Mouse (Mus musculus) thymus, adult 2 months (tissue): ENCODE results near the gene Zfp979. TPM values are rescaled to one million over a fixed set of nuclear protein-coding genes. Genes with fewer than 3 reads are reported as not detected.
"Not testable (repeated sequence)": the region's sequence is repeated elsewhere in the genome, so short reads cannot be mapped to it uniquely, and the experiment has no call there.

ENCODE experiments used
- DNase-seq: peaks from one replicate; pipeline ENCODE4 v3.0.0; 2021
- H3K27ac ChIP-seq: fragments of 200-500 bp; 2 replicates; pipeline ENCODE4 v1.5.1; 2012; ENCODE audit warnings: low read length, control low read depth; ENCODE audit not compliant: control insufficient read depth, insufficient read depth
- H3K27me3 ChIP-seq: fragments of 200-500 bp; 2 replicates; pipeline ENCODE4 v1.6.1; 2012; ENCODE audit warnings: mild to moderate bottlenecking, low read length, moderate library complexity, mixed read lengths; ENCODE audit not compliant: control insufficient read depth, insufficient read depth
- H3K36me3 ChIP-seq: fragments of 200-500 bp; 2 replicates; pipeline ENCODE4 v1.6.1; 2012; ENCODE audit warnings: mild to moderate bottlenecking, low read length, moderate library complexity; ENCODE audit not compliant: control insufficient read depth, insufficient read depth
- H3K4me1 ChIP-seq: fragments of 200-500 bp; replicated peaks from 2 replicates; pipeline ENCODE4 v1.6.1; 2012; ENCODE audit warnings: low read length; ENCODE audit not compliant: control insufficient read depth, insufficient read depth
- H3K4me3 ChIP-seq: fragments of 200-500 bp; 2 replicates; pipeline ENCODE4 v1.5.1; 2012; ENCODE audit warnings: mild to moderate bottlenecking, low read length, control low read depth, moderate library complexity; ENCODE audit not compliant: control insufficient read depth, insufficient read depth
- CTCF ChIP-seq: fragments of 200-500 bp; IDR thresholded peaks from 2 replicates; pipeline ENCODE4 v1.5.1; 2012; ENCODE audit warnings: mild to moderate bottlenecking, control low read depth, low read length, moderate library complexity, borderline replicate concordance; ENCODE audit not compliant: control insufficient read depth, poor library complexity, insufficient read depth; ENCODE audit errors: extremely low read depth
- POLR2A ChIP-seq: fragments of 200-500 bp; IDR thresholded peaks from 2 replicates; pipeline ENCODE4 v1.6.1; 2012; ENCODE audit warnings: mild to moderate bottlenecking, low read length, control low read depth, moderate library complexity; ENCODE audit not compliant: control insufficient read depth, poor library complexity, insufficient read depth; ENCODE audit errors: extremely low read depth
- WGBS: fragments of 180-500 bp; shearing (Covaris S2); methylation state at CpG from one replicate; pipeline ENCODE4 v1.1.7; 2018; 5-methylcytosine and 5-hydroxymethylcytosine counted together
- polyA plus RNA-seq: library from polyadenylated mRNA; depleted of rRNA; stranded (reverse); fragments of >200 nt; gene quantifications from 2 replicates; pipeline ENCODE4 v1.2.3, GENCODE M21; 2012; rRNA removed

Gene Zfp979
- polyA plus RNA-seq, result 0.05 TPM in 1 of 2 replicates, not detected in the other

DNA sequence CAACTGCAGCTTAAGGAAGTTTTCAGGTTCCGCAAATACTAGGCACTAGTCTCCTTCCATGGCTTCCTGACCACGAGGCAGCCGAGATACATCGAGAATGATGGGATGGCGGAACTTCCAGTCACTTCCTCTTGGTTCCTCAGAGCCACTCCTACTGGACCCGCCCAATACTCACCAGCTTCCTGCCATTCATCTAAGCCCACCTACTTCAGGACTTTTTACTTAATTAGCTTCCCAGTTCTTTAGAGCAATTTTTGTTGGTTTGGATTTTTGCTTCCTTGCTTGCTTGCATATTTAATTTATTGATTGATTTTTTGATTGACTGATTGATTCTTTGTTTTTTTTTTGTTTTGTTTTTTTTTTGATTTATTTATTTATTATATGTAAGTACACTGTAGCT lies at the start of gene Zfp979:
Gene Zfp979 (minus strand): TSS at position 101 of the 400 bp plus-strand sequence.
- DNase-seq, H3K4me3 ChIP-seq, H3K27ac ChIP-seq, H3K4me1 ChIP-seq, H3K36me3 ChIP-seq, H3K27me3 ChIP-seq: not testable (repeated sequence)
- WGBS, result no CpG with 5 or more reads among the region's 6 CpGs

DNA sequence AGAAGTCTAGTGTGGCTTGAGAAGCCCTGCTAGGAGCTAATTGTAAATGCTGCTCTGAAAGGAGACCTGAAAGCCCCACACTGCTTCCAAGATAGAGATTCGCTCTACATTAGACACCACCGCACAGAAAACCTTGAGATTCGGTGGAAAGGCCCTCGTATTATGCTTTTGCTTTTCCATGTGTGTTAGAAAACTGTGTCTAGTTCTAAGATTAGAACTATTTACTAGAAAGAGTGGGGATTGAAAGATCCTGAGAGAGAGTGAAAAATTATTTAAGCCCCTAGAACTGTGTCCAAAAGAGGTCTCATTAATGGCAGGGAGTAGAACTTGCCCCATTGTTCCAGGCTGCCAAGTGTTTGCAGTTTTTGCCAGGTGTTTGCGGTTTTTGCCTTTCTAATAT lies 12.9 kb upstream of the Zfp979 start:
- H3K36me3 ChIP-seq, H3K4me3 ChIP-seq, DNase-seq, H3K27me3 ChIP-seq, H3K4me1 ChIP-seq, H3K27ac ChIP-seq: not testable (repeated sequence)
- 95% methylated on average over 5 of the region's 5 CpGs for WGBS

DNA sequence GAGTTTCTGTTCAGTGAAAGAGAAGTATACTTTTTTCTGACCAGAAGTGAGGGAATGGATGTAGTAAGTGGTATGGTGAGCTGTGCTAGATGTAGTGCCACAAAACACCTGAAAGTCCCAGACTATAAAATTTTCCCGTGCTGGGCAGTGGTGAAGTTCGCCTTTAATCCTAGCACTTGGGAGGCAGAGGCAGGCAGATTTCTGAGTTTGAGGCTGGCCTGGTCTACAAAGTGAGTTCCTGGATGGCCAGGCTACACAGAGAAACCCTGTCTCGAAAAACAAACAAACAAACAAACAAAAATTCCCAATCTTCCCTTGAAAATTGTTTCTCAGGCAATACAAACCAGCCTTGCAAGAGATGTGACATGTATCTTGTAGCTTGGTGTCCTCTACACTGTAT lies 5.1 kb upstream of the Zfp979 start:
- not testable (repeated sequence) for H3K36me3 ChIP-seq, H3K27me3 ChIP-seq, DNase-seq, H3K4me3 ChIP-seq, H3K4me1 ChIP-seq, H3K27ac ChIP-seq
- WGBS, result no CpG with 5 or more reads among the region's 3 CpGs

- not testable (repeated sequence) for H3K36me3 ChIP-seq, DNase-seq, H3K4me1 ChIP-seq, H3K4me3 ChIP-seq, H3K27ac ChIP-seq, H3K27me3 ChIP-seq
- 51% methylated on average over 2 of the region's 3 CpGs for WGBS
Measured at GRCm38 (mm10) chr4:147641932-147642331, 381 bp downstream of the Zfp979 start.

DNA sequence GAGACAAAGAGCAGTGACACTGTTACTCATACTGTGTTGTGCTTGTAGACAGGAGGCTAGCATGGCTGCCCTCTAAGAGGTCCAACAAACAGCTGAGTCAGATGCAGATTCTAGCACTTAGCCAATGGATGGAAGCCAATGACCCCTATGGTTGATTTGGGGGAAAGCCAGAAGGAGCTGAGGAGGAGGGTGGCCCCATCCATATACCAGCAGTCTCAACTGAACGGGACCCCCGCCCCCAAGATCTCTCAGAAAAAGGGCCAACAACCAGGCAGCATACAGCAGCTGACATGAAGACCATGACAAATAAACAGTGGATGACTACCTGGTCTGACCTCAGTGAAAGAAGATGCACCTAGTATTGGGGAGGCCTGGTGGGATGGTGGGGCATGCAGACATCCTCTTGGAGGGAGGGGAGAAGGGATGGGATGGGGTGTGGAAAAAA lies 8.5 kb downstream of the Zfp979 start:
- not testable (repeated sequence) for H3K4me3 ChIP-seq, H3K4me1 ChIP-seq, DNase-seq, H3K36me3 ChIP-seq, H3K27ac ChIP-seq, H3K27me3 ChIP-seq
- WGBS, result no CpG with 5 or more reads among the region's 2 CpGs

GRCm38 (mm10) chr4:147606511-147606910 lies 35.8 kb downstream of the Zfp979 start:
- WGBS, result 92% methylated on average over 6 of the region's 6 CpGs
- DNase-seq, H3K36me3 ChIP-seq, H3K27me3 ChIP-seq, H3K27ac ChIP-seq, H3K4me3 ChIP-seq, H3K4me1 ChIP-seq: not testable (repeated sequence)

GRCm38 (mm10) chr4:147605521-147605920 lies 36.8 kb downstream of the Zfp979 start:
- Histone ChIP-seq H3K36me3 (no peaks in the 10 kb centered on the region), H3K4me1 (no peaks in the 10 kb centered on the region), H3K4me3 (no peak overlapping the region), H3K27me3 (no peaks in the 10 kb centered on the region), H3K27ac (no peak overlapping the region)
- TF ChIP-seq CTCF, result no peak
- 82% methylated on average over 4 of the region's 4 CpGs for WGBS
- no peak for DNase-seq

- no peak overlapping the region for H3K4me3 ChIP-seq
- H3K36me3 ChIP-seq, result no peaks in the 10 kb centered on the region
- no peak overlapping the region for H3K27ac ChIP-seq
- no peaks in the 10 kb centered on the region for H3K4me1 ChIP-seq
- H3K27me3 ChIP-seq, result no peaks in the 10 kb centered on the region
- no peak for DNase-seq
- TF ChIP-seq POLR2A (no peak), CTCF (no peak)
- WGBS, result 87% methylated on average over 4 of the region's 4 CpGs
Measured at GRCm38 (mm10) chr4:147603806-147604205, 38.5 kb downstream of the Zfp979 start.
